Mouse (Mus musculus): ENCODE measurements around the gene Sod1.
A peak's percentile ranks its signal among the peaks of the same experiment; 100 is the strongest.
"Not testable (repeated sequence)": the region's sequence is repeated elsewhere in the genome, so short reads cannot be mapped to it uniquely, and the experiment has no call there.

The Sod1 gene

GRCm38 (mm10) chr16:90210717-90211116 lies 9.8 kb upstream of the Sod1 start:
- no peak for DNase-seq (ENCODE audit: low spot score in 2 of 2)

- no peak for DNase-seq (ENCODE audit: low spot score in 2 of 2)
Measured at GRCm38 (mm10) chr16:90211767-90212166, 8.8 kb upstream of the Sod1 start.

- DNase-seq (ENCODE audit: low spot score in 2 of 2): peak; percentile 33 to 42
Measured at GRCm38 (mm10) chr16:90213477-90214339, 6.8 kb upstream of the Sod1 start.

- no peak for DNase-seq (ENCODE audit: low spot score in 2 of 2)
Measured at GRCm38 (mm10) chr16:90214731-90215565, 5.6 kb upstream of the Sod1 start.

- DNase-seq (ENCODE audit: low spot score in 2 of 2): not testable (repeated sequence)
Measured at GRCm38 (mm10) chr16:90215879-90216278, 4.7 kb upstream of the Sod1 start.

- DNase-seq (ENCODE audit: low spot score in 2 of 2): no peak
Measured at GRCm38 (mm10) chr16:90216414-90216813, 4.1 kb upstream of the Sod1 start.

- DNase-seq (ENCODE audit: low spot score in 2 of 2): no peak
Measured at GRCm38 (mm10) chr16:90217356-90217755, 3.2 kb upstream of the Sod1 start.

GRCm38 (mm10) chr16:90217926-90218325 lies 2.6 kb upstream of the Sod1 start:
- DNase-seq (ENCODE audit: low spot score in 2 of 2): no peak

- not testable (repeated sequence) for DNase-seq (ENCODE audit: low spot score in 2 of 2)
Measured at GRCm38 (mm10) chr16:90219445-90219844, 1.1 kb upstream of the Sod1 start.

- no peak for DNase-seq (ENCODE audit: low spot score in 2 of 2)
Measured at GRCm38 (mm10) chr16:90220892-90221431, 408 bp downstream of the Sod1 start.

- no peak for DNase-seq (ENCODE audit: low spot score in 2 of 2)
Measured at GRCm38 (mm10) chr16:90221441-90222070, 1.0 kb downstream of the Sod1 start.

- DNase-seq (ENCODE audit: low spot score in 2 of 2): no peak
Measured at GRCm38 (mm10) chr16:90229897-90230296, 9.3 kb downstream of the Sod1 start.

GRCm38 (mm10) chr16:90231302-90231701 lies 10.7 kb downstream of the Sod1 start:
- DNase-seq (ENCODE audit: low spot score in 2 of 2): no peak

GRCm38 (mm10) chr16:90233702-90234101 lies 13.1 kb downstream of the Sod1 start:
- DNase-seq (ENCODE audit: low spot score in 2 of 2): no peak

- no peak for DNase-seq (ENCODE audit: low spot score in 2 of 2)
Measured at GRCm38 (mm10) chr16:90234617-90235016, 14.1 kb downstream of the Sod1 start.

GRCm38 (mm10) chr16:90235188-90235587 lies 14.6 kb downstream of the Sod1 start:
- no peak for DNase-seq (ENCODE audit: low spot score in 2 of 2)

GRCm38 (mm10) chr16:90239128-90239746 lies 18.7 kb downstream of the Sod1 start:
- DNase-seq (ENCODE audit: low spot score in 2 of 2): no peak

- DNase-seq (ENCODE audit: low spot score in 2 of 2): no peak
Measured at GRCm38 (mm10) chr16:90241875-90242274, 21.3 kb downstream of the Sod1 start.

GRCm38 (mm10) chr16:90242426-90243304 lies 22.1 kb downstream of the Sod1 start:
- DNase-seq (ENCODE audit: low spot score in 2 of 2): no peak

- no peak for DNase-seq (ENCODE audit: low spot score in 2 of 2)
Measured at GRCm38 (mm10) chr16:90250099-90250498, 29.5 kb downstream of the Sod1 start.
